Mouse (Mus musculus): Measurements from ENCODE around the gene Oat. TPM values are rescaled to one million over a fixed set of nuclear protein-coding genes. Genes with fewer than 3 reads are reported as not detected.

Gene Oat
- 80.3 and 94.6 TPM in 2 replicates for polyA plus RNA-seq (2014; fragmentation: Nextera tagmentation; extraction: Ambion mirVana)

DNA sequence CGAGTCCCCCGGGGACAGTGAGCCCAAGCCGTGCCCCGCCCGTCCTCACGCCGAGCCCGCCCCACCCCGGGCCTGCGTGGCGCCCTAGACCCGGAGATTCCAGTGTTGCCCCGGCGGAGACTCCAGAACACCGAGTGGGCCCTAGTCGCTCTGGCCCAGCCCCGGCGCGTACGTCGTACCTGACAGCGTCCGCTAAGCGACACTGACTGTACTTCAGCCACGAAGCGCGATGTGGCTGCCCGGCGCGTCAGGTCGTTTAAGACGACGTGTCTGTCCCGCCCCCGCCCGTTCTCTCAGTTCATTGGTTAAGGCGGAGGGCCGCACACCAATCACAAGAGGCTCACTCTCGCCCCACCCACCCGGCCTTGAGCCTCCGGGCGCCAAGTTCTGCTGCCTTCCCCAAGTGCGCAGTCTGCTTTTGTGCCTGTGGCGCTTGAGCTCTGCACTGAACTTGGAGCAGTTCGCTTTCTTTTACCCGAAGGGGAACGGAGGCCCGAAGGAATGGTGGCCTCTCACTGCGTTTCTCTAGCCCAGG is at the start of gene Oat:
Oat (minus strand) TSS at position 283 of the 535 bp plus-strand sequence.
- H3K9me3 ChIP-seq (ENCODE audit: control insufficient read depth, low read length): no peaks in the 10 kb centered on the region
- WGBS: under 1% methylated on average over 42 of the region's 49 CpGs
- H3K9ac ChIP-seq (replicated peaks; ENCODE audit: low read depth, low read length): peak within 1 kb of the TSS; percentile 65
- no peaks in the 10 kb centered on the region for H3K4me1 ChIP-seq (ENCODE audit: control insufficient read depth, insufficient read depth, low read length)
- ATAC-seq (ENCODE audit: low read depth): peak; percentile 97
- H3K27me3 ChIP-seq (ENCODE audit: control insufficient read depth, insufficient read depth, low read length): no peaks in the 10 kb centered on the region
- H3K4me2 ChIP-seq (ENCODE audit: low read depth, low read length): peak within 1 kb of the TSS; percentile 72
- peak within 1 kb of the TSS; percentile 56 for H3K4me3 ChIP-seq (ENCODE audit: low read depth, low read length)
- peak within 1 kb of the TSS; percentile 86 for H3K27ac ChIP-seq (ENCODE audit: low read depth, low read length)
- no peaks in the 10 kb centered on the region for H3K36me3 ChIP-seq (ENCODE audit: control insufficient read depth, insufficient read depth, low read length)

DNA sequence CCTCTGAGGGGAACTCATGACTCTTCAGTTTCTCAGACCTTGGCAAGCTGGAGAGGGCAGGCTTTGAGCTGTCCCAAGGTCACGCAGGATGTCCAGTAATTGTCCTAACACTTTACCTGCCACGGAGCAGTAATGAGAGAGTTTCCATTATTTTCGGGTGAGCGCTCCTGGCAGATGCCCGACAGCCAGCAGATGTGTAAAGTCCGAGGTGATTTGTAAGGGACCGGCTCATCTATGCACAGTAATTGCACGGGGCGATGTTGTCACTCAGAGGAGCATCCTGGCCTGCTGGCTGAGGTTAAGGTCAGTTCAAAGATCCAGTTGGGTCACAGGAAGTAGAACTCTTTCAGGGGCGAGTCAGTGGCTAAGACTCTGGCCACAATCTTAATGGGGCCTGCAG is 48.0 kb upstream of the Oat start:
- 74% methylated on average over 10 of the region's 10 CpGs for WGBS
- no peak for ATAC-seq (ENCODE audit: low read depth)
- no peak overlapping the region for H3K27ac ChIP-seq (ENCODE audit: low read depth, low read length)
- no peak overlapping the region for H3K4me3 ChIP-seq (ENCODE audit: low read depth, low read length)
- no peaks in the 10 kb centered on the region for H3K9me3 ChIP-seq (ENCODE audit: control insufficient read depth, low read length)
- H3K4me1 ChIP-seq (ENCODE audit: control insufficient read depth, insufficient read depth, low read length): no peaks in the 10 kb centered on the region
- no peaks in the 10 kb centered on the region for H3K36me3 ChIP-seq (ENCODE audit: control insufficient read depth, insufficient read depth, low read length)
- no peak overlapping the region for H3K9ac ChIP-seq (replicated peaks; ENCODE audit: low read depth, low read length)
- no peaks in the 10 kb centered on the region for H3K27me3 ChIP-seq (ENCODE audit: control insufficient read depth, insufficient read depth, low read length)
- H3K4me2 ChIP-seq (ENCODE audit: low read depth, low read length): no peak overlapping the region

DNA sequence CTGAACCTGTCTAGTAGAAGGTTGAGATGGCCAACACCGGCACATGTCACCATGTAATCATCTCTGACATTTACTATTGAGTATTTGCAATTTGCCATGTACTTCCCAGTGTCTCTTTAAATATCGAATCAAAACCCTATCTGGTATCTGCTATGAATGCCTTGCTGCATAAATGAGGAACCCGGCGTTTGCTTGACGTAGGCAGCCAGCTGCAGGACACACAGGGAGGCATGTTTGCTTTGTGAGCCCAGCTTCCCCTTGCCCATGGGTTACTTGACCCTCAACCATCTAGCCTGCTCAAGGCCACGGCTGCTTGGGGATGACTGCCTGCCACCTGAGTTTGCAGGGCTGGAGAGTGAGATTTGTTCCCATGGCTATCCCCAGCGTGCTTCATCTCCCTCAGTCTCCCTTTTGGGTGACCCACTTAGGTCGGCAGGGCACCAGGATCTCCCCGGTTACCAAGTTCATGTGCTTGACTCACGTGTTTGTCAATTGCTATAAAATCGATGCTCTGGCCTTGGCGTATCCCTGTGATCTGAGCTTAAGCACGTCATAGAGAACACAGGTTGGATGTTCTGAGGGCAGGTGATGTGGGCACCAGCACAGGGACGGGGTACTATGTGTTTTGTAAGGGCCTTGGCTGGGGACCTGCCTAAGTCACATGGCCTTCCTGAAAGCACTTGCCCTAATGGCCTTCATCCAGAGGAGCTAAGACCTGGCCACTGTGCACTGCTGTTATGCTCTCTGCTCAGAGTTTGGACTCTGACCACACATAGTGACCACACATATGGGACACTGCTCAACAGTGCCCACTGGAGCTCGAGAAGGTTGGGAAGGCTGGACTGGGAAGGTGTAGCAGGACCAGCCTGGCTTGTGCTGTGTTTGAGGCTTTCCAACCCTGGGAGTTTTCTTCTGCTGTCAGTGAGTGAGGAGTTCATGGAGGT is 44.0 kb upstream of the Oat start:
- Histone ChIP-seq H3K4me2 (ENCODE audit: low read depth, low read length) (no peak overlapping the region), H3K9ac (replicated peaks; ENCODE audit: low read depth, low read length) (no peak overlapping the region), H3K4me1 (ENCODE audit: control insufficient read depth, insufficient read depth, low read length) (no peaks in the 10 kb centered on the region), H3K4me3 (ENCODE audit: low read depth, low read length) (no peak overlapping the region), H3K9me3 (ENCODE audit: control insufficient read depth, low read length) (no peaks in the 10 kb centered on the region), H3K36me3 (ENCODE audit: control insufficient read depth, insufficient read depth, low read length) (no peaks in the 10 kb centered on the region), H3K27me3 (ENCODE audit: control insufficient read depth, insufficient read depth, low read length) (no peaks in the 10 kb centered on the region), H3K27ac (ENCODE audit: low read depth, low read length) (no peak overlapping the region)
- ATAC-seq (ENCODE audit: low read depth): no peak
- 93% methylated on average over 15 of the region's 15 CpGs for WGBS

DNA sequence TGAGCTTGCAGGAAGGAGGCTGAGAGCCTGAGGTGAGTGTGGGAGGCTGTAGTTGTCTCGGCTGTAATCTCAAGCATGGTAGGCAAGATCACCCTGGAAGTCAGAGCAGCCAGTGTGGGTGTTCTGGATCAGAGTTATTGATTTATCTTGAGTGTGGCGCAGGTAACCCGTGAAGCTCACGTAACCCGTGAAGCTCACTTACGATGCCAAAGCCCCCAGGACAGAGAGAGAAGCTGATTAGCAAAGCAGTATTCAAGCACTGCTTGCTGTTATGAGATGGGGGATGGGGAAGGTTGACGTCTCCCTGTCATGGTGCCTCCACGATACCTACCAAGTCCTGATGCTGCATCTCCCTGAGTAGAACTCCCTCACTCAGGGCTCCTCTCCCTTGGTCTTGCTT is 43.4 kb upstream of the Oat start:
- no peak overlapping the region for H3K4me2 ChIP-seq (ENCODE audit: low read depth, low read length)
- ATAC-seq (ENCODE audit: low read depth): no peak
- H3K4me3 ChIP-seq (ENCODE audit: low read depth, low read length): no peak overlapping the region
- no peaks in the 10 kb centered on the region for H3K27me3 ChIP-seq (ENCODE audit: control insufficient read depth, insufficient read depth, low read length)
- no peak overlapping the region for H3K9ac ChIP-seq (replicated peaks; ENCODE audit: low read depth, low read length)
- WGBS: 89% methylated on average over 8 of the region's 8 CpGs
- no peaks in the 10 kb centered on the region for H3K36me3 ChIP-seq (ENCODE audit: control insufficient read depth, insufficient read depth, low read length)
- no peaks in the 10 kb centered on the region for H3K9me3 ChIP-seq (ENCODE audit: control insufficient read depth, low read length)
- no peaks in the 10 kb centered on the region for H3K4me1 ChIP-seq (ENCODE audit: control insufficient read depth, insufficient read depth, low read length)
- H3K27ac ChIP-seq (ENCODE audit: low read depth, low read length): no peak overlapping the region

DNA sequence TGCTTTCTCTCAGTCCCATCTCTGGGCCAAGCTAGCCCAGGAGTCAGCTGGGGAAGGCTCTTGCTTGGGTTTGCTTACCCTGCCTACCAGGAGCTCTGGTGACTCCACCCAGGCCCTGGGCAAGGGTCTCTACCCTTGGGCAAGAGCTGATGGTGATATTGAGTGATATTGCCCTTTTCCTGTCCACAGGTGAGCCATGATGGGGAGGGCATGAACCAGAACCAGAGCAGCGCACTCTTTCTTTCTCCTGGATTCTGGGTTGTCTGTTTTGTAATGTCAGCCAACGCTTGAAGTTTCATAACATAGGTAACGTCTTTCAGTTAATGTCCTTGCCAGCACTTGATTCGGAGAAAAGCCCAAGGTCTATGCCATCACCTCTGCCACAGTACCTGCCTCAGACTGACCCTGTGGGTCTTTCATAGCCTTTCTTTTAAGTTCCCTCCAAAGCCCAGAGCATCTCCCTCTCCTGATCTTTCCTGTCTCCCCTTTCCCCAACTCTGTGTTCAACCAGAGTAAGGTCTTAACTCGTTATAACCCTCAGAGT is 40.9 kb upstream of the Oat start:
- Histone ChIP-seq H3K4me3 (ENCODE audit: low read depth, low read length) (no peak overlapping the region), H3K9me3 (ENCODE audit: control insufficient read depth, low read length) (no peaks in the 10 kb centered on the region), H3K4me1 (ENCODE audit: control insufficient read depth, insufficient read depth, low read length) (no peaks in the 10 kb centered on the region), H3K27ac (ENCODE audit: low read depth, low read length) (no peak overlapping the region), H3K36me3 (ENCODE audit: control insufficient read depth, insufficient read depth, low read length) (no peaks in the 10 kb centered on the region), H3K9ac (replicated peaks; ENCODE audit: low read depth, low read length) (no peak overlapping the region), H3K27me3 (ENCODE audit: control insufficient read depth, insufficient read depth, low read length) (no peaks in the 10 kb centered on the region), H3K4me2 (ENCODE audit: low read depth, low read length) (no peak overlapping the region)
- WGBS: 84% methylated on average over 5 of the region's 5 CpGs
- ATAC-seq (ENCODE audit: low read depth): no peak

DNA sequence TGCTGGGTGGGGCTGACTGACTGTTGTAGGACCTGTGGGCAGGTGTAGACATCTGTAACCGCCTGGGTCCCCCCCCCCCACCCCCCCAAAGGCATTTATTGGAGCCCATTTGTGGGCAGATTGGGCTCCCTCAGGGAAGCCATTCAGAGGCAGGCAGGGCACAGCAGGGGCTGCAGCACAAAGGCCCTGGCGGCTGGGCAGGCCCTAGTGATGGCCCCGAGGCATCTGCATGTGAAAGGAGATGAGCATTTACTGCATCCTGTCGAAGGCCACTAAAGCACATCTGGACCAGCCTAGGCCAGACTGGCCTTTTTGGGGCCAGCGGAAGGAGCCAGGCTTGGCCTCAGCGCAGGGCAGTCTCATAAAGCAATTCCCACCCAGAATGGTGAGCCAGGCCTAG is 40.2 kb upstream of the Oat start:
- Histone ChIP-seq H3K9me3 (ENCODE audit: control insufficient read depth, low read length) (no peaks in the 10 kb centered on the region), H3K4me3 (ENCODE audit: low read depth, low read length) (no peak overlapping the region), H3K9ac (replicated peaks; ENCODE audit: low read depth, low read length) (no peak overlapping the region), H3K4me1 (ENCODE audit: control insufficient read depth, insufficient read depth, low read length) (no peaks in the 10 kb centered on the region), H3K4me2 (ENCODE audit: low read depth, low read length) (no peak overlapping the region), H3K27me3 (ENCODE audit: control insufficient read depth, insufficient read depth, low read length) (no peaks in the 10 kb centered on the region), H3K36me3 (ENCODE audit: control insufficient read depth, insufficient read depth, low read length) (no peaks in the 10 kb centered on the region), H3K27ac (ENCODE audit: low read depth, low read length) (no peak overlapping the region)
- no peak for ATAC-seq (ENCODE audit: low read depth)
- 17% methylated on average over 6 of the region's 6 CpGs for WGBS

DNA sequence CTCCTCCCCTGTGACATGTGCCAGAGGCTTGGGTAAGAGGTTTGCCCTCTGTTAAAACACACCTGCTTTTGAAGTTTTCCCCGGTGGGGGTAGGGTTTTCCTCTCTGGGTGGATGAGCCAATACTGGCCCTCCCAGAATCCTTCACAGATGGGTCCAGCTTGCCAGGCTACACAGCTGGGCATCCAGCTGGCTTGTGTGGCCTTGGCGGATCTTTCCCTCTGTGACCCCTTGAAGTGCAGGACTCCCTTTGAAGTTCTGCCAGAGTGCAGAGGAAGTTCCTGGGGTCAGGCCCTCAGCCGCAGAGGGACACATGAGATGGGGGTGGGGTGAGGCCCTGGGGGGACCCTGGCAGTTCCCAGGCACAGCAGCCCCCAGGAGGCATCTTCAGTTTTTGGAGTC is 39.1 kb upstream of the Oat start:
- Histone ChIP-seq H3K9me3 (ENCODE audit: control insufficient read depth, low read length) (no peaks in the 10 kb centered on the region), H3K27ac (ENCODE audit: low read depth, low read length) (no peak overlapping the region), H3K4me1 (ENCODE audit: control insufficient read depth, insufficient read depth, low read length) (no peaks in the 10 kb centered on the region; the same call in 1 of the 2 replicates), H3K9ac (replicated peaks; ENCODE audit: low read depth, low read length) (no peak overlapping the region), H3K36me3 (ENCODE audit: control insufficient read depth, insufficient read depth, low read length) (no peaks in the 10 kb centered on the region), H3K4me3 (ENCODE audit: low read depth, low read length) (no peak overlapping the region), H3K27me3 (ENCODE audit: control insufficient read depth, insufficient read depth, low read length) (no peaks in the 10 kb centered on the region), H3K4me2 (ENCODE audit: low read depth, low read length) (no peak overlapping the region)
- ATAC-seq (ENCODE audit: low read depth): no peak
- 9% methylated on average over 3 of the region's 3 CpGs for WGBS

DNA sequence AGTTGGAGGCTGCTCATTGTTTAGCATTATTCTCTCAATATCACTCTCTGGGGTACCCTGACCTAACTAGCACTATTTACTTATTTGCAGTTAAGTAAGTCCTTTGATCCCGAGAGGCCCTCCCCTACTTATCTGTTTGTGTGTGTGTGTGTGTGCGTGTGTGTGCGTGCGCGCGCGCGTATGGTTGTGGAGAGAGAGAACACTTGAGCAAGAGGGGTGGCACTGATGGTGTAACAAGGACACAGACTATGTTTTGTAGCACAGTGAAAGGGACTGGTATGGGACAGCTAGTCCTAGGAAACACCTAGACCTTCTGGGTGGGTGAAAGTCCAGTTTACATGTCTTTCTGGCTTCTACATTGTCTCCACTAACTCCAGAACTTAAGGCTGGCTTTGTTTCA is 35.3 kb upstream of the Oat start:
- WGBS: 92% methylated on average over 8 of the region's 8 CpGs
- Histone ChIP-seq H3K9ac (replicated peaks; ENCODE audit: low read depth, low read length) (no peak overlapping the region), H3K9me3 (ENCODE audit: control insufficient read depth, low read length) (no peaks in the 10 kb centered on the region), H3K27me3 (ENCODE audit: control insufficient read depth, insufficient read depth, low read length) (no peaks in the 10 kb centered on the region), H3K27ac (ENCODE audit: low read depth, low read length) (no peak overlapping the region), H3K4me1 (ENCODE audit: control insufficient read depth, insufficient read depth, low read length) (no peaks in the 10 kb centered on the region; the same call in 1 of the 2 replicates), H3K4me2 (ENCODE audit: low read depth, low read length) (no peak overlapping the region), H3K36me3 (ENCODE audit: control insufficient read depth, insufficient read depth, low read length) (no peaks in the 10 kb centered on the region), H3K4me3 (ENCODE audit: low read depth, low read length) (no peak overlapping the region)
- ATAC-seq (ENCODE audit: low read depth): no peak

All from neural tube, embryonic 14.5 days (tissue).